Mouse (Mus musculus) embryonic facial prominence, embryonic 13.5 days (tissue): ENCODE results near the gene Ccm2. TPM values are rescaled to one million over a fixed set of nuclear protein-coding genes. Genes with fewer than 3 reads are reported as not detected.
A peak's percentile ranks its signal among the peaks of the same experiment; 100 is the strongest.

Source experiments
- ATAC-seq: fragments of 200-750 bp; cut with Nextera tagmentation; 2 replicates; pipeline ENCODE4 v1.8.0; 2017; ENCODE audit warnings: low read depth; ENCODE audit not compliant: insufficient number of reproducible peaks, insufficient read depth, low FRiP score, low TSS enrichment
- H3K27ac ChIP-seq: fragments of 300-500 bp; sonication (generic); 2 replicates; pipeline ENCODE4 v1.5.1; 2015; ENCODE audit warnings: moderate library complexity, mild to moderate bottlenecking, inconsistent platforms
- H3K27me3 ChIP-seq: fragments of 300-500 bp; sonication (generic); 2 replicates; pipeline ENCODE4 v1.6.1; 2015; ENCODE audit warnings: mild to moderate bottlenecking, inconsistent platforms
- H3K36me3 ChIP-seq: fragments of 300-500 bp; sonication (generic); 2 replicates; pipeline ENCODE4 v1.6.1; 2015; ENCODE audit warnings: mild to moderate bottlenecking, inconsistent platforms
- H3K4me1 ChIP-seq: fragments of 300-500 bp; sonication (generic); 2 replicates; pipeline ENCODE4 v1.6.1; 2015; ENCODE audit warnings: inconsistent platforms
- H3K4me2 ChIP-seq: fragments of 300-500 bp; sonication (generic); 2 replicates; pipeline ENCODE4 v1.6.1; 2015; ENCODE audit warnings: moderate library complexity, mild to moderate bottlenecking, inconsistent platforms
- H3K4me3 ChIP-seq: fragments of 300-500 bp; sonication (generic); 2 replicates; pipeline ENCODE4 v1.5.1; 2015; ENCODE audit warnings: mild to moderate bottlenecking, inconsistent platforms
- H3K9ac ChIP-seq: fragments of 300-500 bp; sonication (generic); 2 replicates; pipeline ENCODE4 v1.6.1; 2015; ENCODE audit warnings: mild to moderate bottlenecking, inconsistent platforms
- H3K9me3 ChIP-seq: fragments of 300-500 bp; sonication (generic); 2 replicates; pipeline ENCODE4 v1.6.1; 2016; ENCODE audit warnings: inconsistent platforms
- WGBS: fragments of 180-500 bp; shearing (Covaris S2); methylation state at CpG from one replicate; pipeline ENCODE4 v1.1.7; 2015; ENCODE audit warnings: mixed read lengths; 5-methylcytosine and 5-hydroxymethylcytosine counted together
- polyA plus RNA-seq: library from polyadenylated mRNA; unstranded; fragments of >200 nt; fragmentation: Nextera tagmentation; extraction: Ambion mirVana; gene quantifications from 2 replicates; pipeline ENCODE4 v1.2.1, GENCODE M21; 2015

The Ccm2 gene
- polyA plus RNA-seq, 1 experiment from 2014 or later, result 80.2 TPM

GRCm38 (mm10) chr11:6599011-6599681 lies 52.5 kb downstream of the Ccm2 start:
- Histone ChIP-seq H3K9ac (0 out of 2 replicates have a peak overlapping the region, but pooled peaks have one; percentile 11), H3K4me3 (no peak overlapping the region), H3K4me1 (peaks cover 25% of the 10 kb centered on the region), H3K4me2 (no peak overlapping the region), H3K27ac (no peak overlapping the region), H3K36me3 (peaks cover 48% of the 10 kb centered on the region), H3K9me3 (no peaks in the 10 kb centered on the region), H3K27me3 (peaks cover 12% of the 10 kb centered on the region)
- WGBS, result 13% methylated on average over 27 of the region's 27 CpGs
- ATAC-seq, result no peak

- Histone ChIP-seq H3K36me3 (peaks cover 42% of the 10 kb centered on the region), H3K27ac (no peak overlapping the region), H3K9ac (no peak overlapping the region), H3K9me3 (no peaks in the 10 kb centered on the region), H3K4me1 (peaks cover 32% of the 10 kb centered on the region), H3K27me3 (peaks cover 19% of the 10 kb centered on the region), H3K4me3 (no peak overlapping the region), H3K4me2 (no peak overlapping the region)
- 85% methylated on average over 6 of the region's 6 CpGs for WGBS
- no peak for ATAC-seq
These were observed 53.1 kb downstream of the Ccm2 start for GRCm38 (mm10) chr11:6599831-6600230.

- Histone ChIP-seq H3K9ac (no peak overlapping the region), H3K27me3 (peaks cover 25% of the 10 kb centered on the region), H3K27ac (no peak overlapping the region), H3K36me3 (peaks cover 37% of the 10 kb centered on the region), H3K4me2 (no peak overlapping the region), H3K4me1 (peaks cover 34% of the 10 kb centered on the region), H3K4me3 (no peak overlapping the region), H3K9me3 (no peaks in the 10 kb centered on the region)
- WGBS, result 83% methylated on average over 8 of the region's 8 CpGs
- no peak for ATAC-seq
These were observed 53.7 kb downstream of the Ccm2 start for GRCm38 (mm10) chr11:6600284-6600944.

GRCm38 (mm10) chr11:6601649-6602480 lies 55.2 kb downstream of the Ccm2 start:
- peaks cover 38% of the 10 kb centered on the region for H3K4me1 ChIP-seq
- no peaks in the 10 kb centered on the region for H3K9me3 ChIP-seq
- H3K27me3 ChIP-seq, result peaks cover 40% of the 10 kb centered on the region
- no peak overlapping the region for H3K9ac ChIP-seq
- H3K27ac ChIP-seq, result no peak overlapping the region
- peaks cover 22% of the 10 kb centered on the region for H3K36me3 ChIP-seq
- no peak overlapping the region for H3K4me2 ChIP-seq
- WGBS, result 72% methylated on average over 20 of the region's 20 CpGs
- no peak overlapping the region for H3K4me3 ChIP-seq
- no peak for ATAC-seq

GRCm38 (mm10) chr11:6602662-6603061 lies 56.0 kb downstream of the Ccm2 start:
- Histone ChIP-seq H3K36me3 (peaks cover 14% of the 10 kb centered on the region), H3K27me3 (peaks cover 41% of the 10 kb centered on the region), H3K4me2 (no peak overlapping the region), H3K9ac (peak overlapping the region; percentile 16; the same call in 1 of the 2 replicates), H3K4me3 (no peak overlapping the region), H3K27ac (no peak overlapping the region), H3K9me3 (no peaks in the 10 kb centered on the region), H3K4me1 (peaks cover 38% of the 10 kb centered on the region)
- ATAC-seq, result no peak
- 78% methylated on average over 9 of the region's 9 CpGs for WGBS

GRCm38 (mm10) chr11:6603224-6603623 lies 56.5 kb downstream of the Ccm2 start:
- WGBS, result 81% methylated on average over 9 of the region's 9 CpGs
- ATAC-seq, result no peak
- Histone ChIP-seq H3K36me3 (peaks cover 8% of the 10 kb centered on the region), H3K9ac (no peak overlapping the region), H3K4me2 (no peak overlapping the region), H3K4me1 (peaks cover 36% of the 10 kb centered on the region), H3K27ac (no peak overlapping the region), H3K4me3 (no peak overlapping the region), H3K9me3 (no peaks in the 10 kb centered on the region), H3K27me3 (peaks cover 41% of the 10 kb centered on the region)

GRCm38 (mm10) chr11:6603887-6604603 lies 57.4 kb downstream of the Ccm2 start:
- WGBS, result 12% methylated on average over 12 of the region's 12 CpGs
- Histone ChIP-seq H3K4me2 (peak overlapping the region; percentile 68), H3K9ac (no peak overlapping the region), H3K4me1 (peaks cover 29% of the 10 kb centered on the region), H3K9me3 (no peaks in the 10 kb centered on the region), H3K36me3 (0 out of 2 replicates have a peak, but pooled peaks cover under 1% of the 10 kb centered on the region), H3K27ac (no peak overlapping the region), H3K27me3 (peaks cover 41% of the 10 kb centered on the region), H3K4me3 (no peak overlapping the region)
- ATAC-seq, result 0 out of 2 replicates have a peak, but pooled peaks have one; percentile 26

GRCm38 (mm10) chr11:6604604-6604936 lies 57.9 kb downstream of the Ccm2 start:
- Histone ChIP-seq H3K4me3 (no peak overlapping the region; the same call in 1 of the 2 replicates), H3K9ac (no peak overlapping the region), H3K36me3 (no peaks in the 10 kb centered on the region), H3K27me3 (peaks cover 41% of the 10 kb centered on the region), H3K4me1 (peaks cover 29% of the 10 kb centered on the region), H3K27ac (no peak overlapping the region), H3K4me2 (peak overlapping the region; percentile 68), H3K9me3 (no peaks in the 10 kb centered on the region)
- no peak for ATAC-seq

GRCm38 (mm10) chr11:6605021-6605481 lies 58.4 kb downstream of the Ccm2 start:
- ATAC-seq, result no peak
- Histone ChIP-seq H3K36me3 (no peaks in the 10 kb centered on the region), H3K27ac (no peak overlapping the region), H3K4me1 (peaks cover 29% of the 10 kb centered on the region), H3K4me2 (peak overlapping the region; percentile 68), H3K9me3 (no peaks in the 10 kb centered on the region), H3K27me3 (peaks cover 41% of the 10 kb centered on the region), H3K4me3 (peak overlapping the region; percentile 43), H3K9ac (peak overlapping the region; percentile 38; the same call in 1 of the 2 replicates)
- WGBS, result 13% methylated on average over 13 of the region's 13 CpGs

- Histone ChIP-seq H3K27ac (no peak within 1 kb of the TSS), H3K4me3 (peak within 1 kb of the TSS; percentile 43), H3K9me3 (no peaks in the 10 kb centered on the region), H3K4me1 (peaks cover 29% of the 10 kb centered on the region), H3K36me3 (peaks cover 3% of the 10 kb centered on the region), H3K27me3 (peaks cover 41% of the 10 kb centered on the region), H3K4me2 (peak within 1 kb of the TSS; percentile 68), H3K9ac (peak within 1 kb of the TSS; percentile 38)
- 5% methylated on average over 40 of the region's 41 CpGs for WGBS
- ATAC-seq, result 0 out of 2 replicates have a peak, but pooled peaks have one; percentile 54
These were observed 59.1 kb downstream of the Ccm2 start, which contains the start of gene Nacad for GRCm38 (mm10) chr11:6605491-6606399. Nacad (minus strand) TSS chr11:6606053.
